Mouse (Mus musculus) embryonic fibroblast, embryonic 13.5 days (primary cell): Measurements from ENCODE around the gene Cd72.

Experiments used
- CTCF ChIP-seq: IDR thresholded peaks from 2 replicates; pipeline ENCODE4 v1.5.1; 2011; ENCODE audit warnings: mild to moderate bottlenecking, control low read depth, low read length, moderate library complexity, borderline replicate concordance; ENCODE audit not compliant: insufficient read depth
- POLR2A ChIP-seq: IDR thresholded peaks from 2 replicates; pipeline ENCODE4 v1.6.1; 2011; ENCODE audit warnings: low read depth, mild to moderate bottlenecking, control low read depth, low read length, moderate library complexity

DNA sequence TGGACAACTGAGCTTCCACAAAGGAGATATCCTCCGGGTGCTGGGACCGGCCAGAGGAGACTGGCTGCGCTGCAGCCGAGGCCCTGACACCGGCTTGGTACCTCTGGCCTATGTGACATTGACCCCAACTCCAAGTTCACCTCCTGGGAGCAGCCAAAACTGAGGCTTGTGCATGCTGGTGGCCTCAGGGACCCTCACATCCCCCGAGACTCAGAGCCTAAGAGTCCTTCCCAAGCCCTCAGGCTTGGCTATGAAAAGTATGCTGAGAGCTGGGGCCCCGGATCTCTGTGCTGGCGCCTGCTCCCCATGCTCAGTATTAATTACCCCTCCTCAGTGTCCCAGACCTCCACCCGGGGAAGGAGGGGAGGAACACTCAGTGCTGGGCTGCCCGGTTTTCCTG is 27.9 kb downstream of the Cd72 start:
- TF ChIP-seq CTCF (no peak), POLR2A (no peak)
